8 mouse cellular contexts compared by ENCODE assay signal in the genomic region with DNA sequence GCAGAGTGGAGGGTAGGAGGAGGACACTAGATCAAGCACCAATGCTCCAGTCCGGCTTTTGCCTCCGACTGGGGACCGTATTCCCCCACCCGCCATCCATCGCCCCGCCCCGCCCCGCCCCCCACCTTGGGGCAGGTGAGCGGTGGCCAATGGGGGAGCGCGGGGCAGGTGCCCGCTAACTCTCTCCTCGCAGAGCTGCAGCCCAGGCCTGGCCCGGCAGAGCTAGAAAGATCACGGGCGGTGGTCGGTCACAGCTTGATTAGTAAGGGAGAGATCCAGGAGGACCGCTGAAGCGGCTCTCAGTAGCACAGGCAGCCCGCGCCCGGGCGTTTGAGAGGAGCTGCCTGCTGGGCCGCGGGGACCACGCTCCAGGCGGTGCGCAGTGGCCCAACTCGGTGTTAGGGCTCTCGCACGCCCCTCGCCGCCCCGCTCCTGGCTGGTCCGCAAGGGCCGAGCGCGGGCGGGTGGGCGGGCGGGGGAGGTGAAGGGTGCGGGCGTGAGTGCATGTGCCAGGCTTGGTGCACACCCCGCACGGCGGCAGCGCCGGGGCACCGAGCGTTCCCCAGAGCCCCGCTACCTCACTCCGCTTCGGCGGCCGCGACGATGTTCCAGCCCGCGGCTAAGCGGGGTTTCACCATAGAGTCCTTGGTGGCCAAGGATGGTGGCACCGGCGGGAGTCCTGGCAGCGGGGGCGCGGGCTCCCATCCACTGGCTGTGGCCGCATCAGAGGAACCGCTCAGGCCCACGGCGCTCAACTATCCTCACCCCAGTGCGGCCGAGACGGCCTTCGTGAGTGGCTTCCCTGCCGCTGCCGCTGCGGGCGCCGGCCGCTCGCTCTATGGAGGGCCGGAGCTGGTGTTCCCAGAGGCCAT. TPM values are rescaled to one million over a fixed set of nuclear protein-coding genes. Genes with fewer than 3 reads are reported as not detected.
DNase-seq lines count a peak whose midpoint lies in the region; ATAC-seq and TF ChIP-seq lines count a peak whose summit lies in the region.
"Had no signal": no experiment of that assay in that cellular context is flagged by ENCODE, and none has a peak within 500 bp of the region (broad histone marks: within the 10 kb centered on the region; RNA-seq: fewer than 3 reads in every experiment).

A gene (plus strand): TSS at position 99 of the 872 bp plus-strand sequence.

- TF ChIP-seq CTCF in brain, embryonic 14.5 days (IDR thresholded peaks at IDR 0.05; ENCODE audit: borderline replicate concordance, extremely low read depth, insufficient read depth, insufficient read length) = no peak
- no peak for TF ChIP-seq CTCF in heart, postnatal 0 days (IDR thresholded peaks at IDR 0.05; ENCODE audit: low read depth)
- TF ChIP-seq CTCF in liver, postnatal 0 days (IDR thresholded peaks at IDR 0.05; ENCODE audit: low read depth) = no peak

- DNase-seq in R1 (ENCODE audit: low read depth, low spot score) = peak; percentile 85
- DNase-seq in brain, embryonic 14.5 days (ENCODE audit: low read depth) = peak; percentile 88
- no peak for DNase-seq in heart, postnatal 0 days (ENCODE audit: low spot score)
- peak in 1 of 2 experiments; percentile 68 for DNase-seq in layer of hippocampus, adult 18-20 months (ENCODE audit: low spot score in 2 of 2)
- peak; percentile 45 for DNase-seq in liver, postnatal 0 days
- peak; percentile 57 for DNase-seq in retina, embryonic 14.5 days (ENCODE audit: low spot score)
- DNase-seq in thymus, postnatal 25 days = no peak

- no peaks in the 10 kb centered on the region for H3K4me1 ChIP-seq in heart, postnatal 0 days (ENCODE audit: control insufficient read depth, insufficient read depth)
- H3K4me1 ChIP-seq in liver, postnatal 0 days (ENCODE audit: insufficient read depth) = peaks cover 7% of the 10 kb centered on the region

- 1% methylated on average over 64 of the region's 81 CpGs for WGBS in heart, postnatal 0 days
- WGBS in liver, postnatal 0 days (ENCODE audit: insufficient replicate concordance) = 1% methylated on average over 71 of the region's 81 CpGs

- H3K4me3 ChIP-seq in heart, postnatal 0 days (ENCODE audit: low read depth, low read length) = peak within 1 kb of the TSS; percentile 46
- H3K4me3 ChIP-seq in liver, postnatal 0 days (ENCODE audit: low read depth, low read length) = peak within 1 kb of the TSS; percentile 25

- no peak; the same call in none of the 2 replicates for ATAC-seq in heart, postnatal 0 days (ENCODE audit: insufficient read depth, low read depth)
- 0 out of 2 replicates have a peak, but pooled peaks have one; percentile 25 for ATAC-seq in liver, postnatal 0 days

- no peak within 1 kb of the TSS for H3K9ac ChIP-seq in heart, postnatal 0 days (replicated peaks; ENCODE audit: low read depth, low read length)
- no peak within 1 kb of the TSS for H3K9ac ChIP-seq in liver, postnatal 0 days (replicated peaks)

- no peak for TF ChIP-seq EP300 in heart, postnatal 0 days (IDR thresholded peaks at IDR 0.05; ENCODE audit: low read depth)
- TF ChIP-seq EP300 in liver, postnatal 0 days (IDR thresholded peaks at IDR 0.05; ENCODE audit: low read depth) = no peak

- no peak for TF ChIP-seq POLR2A in brain, embryonic 14.5 days (IDR thresholded peaks at IDR 0.05; ENCODE audit: borderline replicate concordance, extremely low read depth, insufficient read depth, insufficient read length, poor library complexity, severe bottlenecking)

- no peaks in the 10 kb centered on the region for H3K36me3 ChIP-seq in heart, postnatal 0 days (replicated peaks; ENCODE audit: control insufficient read depth, insufficient read depth, low read length)
- no peaks in the 10 kb centered on the region for H3K36me3 ChIP-seq in liver, postnatal 0 days (replicated peaks; ENCODE audit: insufficient read depth, low read length)

- H3K9me3 ChIP-seq in heart, postnatal 0 days (replicated peaks; ENCODE audit: control insufficient read depth, low read length) = no peaks in the 10 kb centered on the region
- no peaks in the 10 kb centered on the region for H3K9me3 ChIP-seq in liver, postnatal 0 days (ENCODE audit: low read length)

- H3K27ac ChIP-seq in heart, postnatal 0 days (ENCODE audit: low read depth) = no peak within 1 kb of the TSS
- no peak within 1 kb of the TSS for H3K27ac ChIP-seq in liver, postnatal 0 days (ENCODE audit: low read depth)

- peaks cover 91% of the 10 kb centered on the region for H3K27me3 ChIP-seq in heart, postnatal 0 days (ENCODE audit: control insufficient read depth, insufficient read depth, low read length)
- H3K27me3 ChIP-seq in liver, postnatal 0 days (ENCODE audit: insufficient read depth, low read length) = peaks cover 78% of the 10 kb centered on the region

- peak within 1 kb of the TSS; percentile 61 for H3K4me2 ChIP-seq in heart, postnatal 0 days (ENCODE audit: low read depth, low read length)
- H3K4me2 ChIP-seq in liver, postnatal 0 days (ENCODE audit: low read depth, low read length) = peak within 1 kb of the TSS; percentile 53

RNA-seq across cellular contexts. Expression of the gene that starts here (rescaled TPM):
- 13.9 and 69.3 TPM in 2 replicates for polyA plus RNA-seq in brain, embryonic 14.5 days (2012; rRNA removed)
- total RNA-seq in heart, postnatal 0 days (2014; rRNA removed; ENCODE audit: low replicate concordance) = not detected in 2 replicates
- polyA plus RNA-seq in heart, postnatal 0 days (2015; fragmentation: Nextera tagmentation; extraction: Ambion mirVana) = not detected in 2 replicates
- 10 to 100 TPM; 17.0 to 19.3 TPM for total RNA-seq in layer of hippocampus, adult 18-20 months (2021)
- not detected in 2 replicates for polyA plus RNA-seq in liver, postnatal 0 days (2015; fragmentation: Nextera tagmentation; extraction: Ambion mirVana)
- total RNA-seq: neutrophil, adult 5-6 weeks had no signal

Comparison
In these comparisons a context has a peak if more than half of its experiments do, and no peak if none do; other contexts are left out.
1. RNA of the gene that starts here (total RNA-seq): 17.0 to 19.3 TPM in layer of hippocampus, adult 18-20 months; not detected in heart, postnatal 0 days; every median in the first group is over 10 times any median in the second.
2. RNA of the gene that starts here (polyA plus RNA-seq): 13.9 to 69.3 TPM in brain, embryonic 14.5 days; not detected in heart, postnatal 0 days and not detected in liver, postnatal 0 days; every median in the first group is over 10 times any median in the second.
3. Peak in DNase-seq, ATAC-seq, H3K4me3 ChIP-seq and H3K4me2 ChIP-seq in liver, postnatal 0 days; RNA of the gene not detected or under 1 TPM.
4. DNase-seq: peak in R1 (single experiment), brain, embryonic 14.5 days (single experiment) and retina, embryonic 14.5 days (single experiment); none in heart, postnatal 0 days (single experiment) and thymus, postnatal 25 days (single experiment).